Mouse (Mus musculus) Patski (cell line): ENCODE measurements at regions not wholly inside any gene's neighbourhood (a gene's known extent, or its start where the extent isn't known, plus 50 kb on each side); places are given as distances from the start of the nearest gene placed in this dataset.

Experiments used
- ATAC-seq: fragments of 100-300 bp; one replicate; pipeline ENCODE4 v1.8.0; 2021
- CTCF ChIA-PET: fragments of 350-600 bp; sonication (Branson Sonifier 250); formaldehyde crosslinking; loops from one replicate; lab custom pipeline; 2022; ENCODE audit warnings: inconsistent platforms; lab: Charles Lee
- POLR2A ChIA-PET: fragments of 350-600 bp; sonication (Branson Sonifier 250); formaldehyde crosslinking; loops from one replicate; lab custom pipeline; 2022; ENCODE audit warnings: antibody characterized with exemption, inconsistent platforms; lab: Charles Lee
- DNase-seq: peaks from one replicate; pipeline ENCODE4 v3.0.0-alpha.2; 2011; ENCODE audit warnings: low read depth, low spot score
- H3K27me3 ChIP-seq: fragments of 371-371 bp; one replicate; pipeline ENCODE4 v1.5.1; 2021
- CTCF ChIP-seq: fragments of 100-300 bp; IDR thresholded peaks from one replicate; pipeline ENCODE4 v1.5.1; 2021
- in situ Hi-C: fragments of 300-500 bp; cut with MboI; formaldehyde crosslinking; loops from 3 replicates; pipeline ENCODE4 v1.11.1; 2018; ENCODE audit warnings: low pct_unique_long_range_greater_than_20kb, mixed read lengths

DNA sequence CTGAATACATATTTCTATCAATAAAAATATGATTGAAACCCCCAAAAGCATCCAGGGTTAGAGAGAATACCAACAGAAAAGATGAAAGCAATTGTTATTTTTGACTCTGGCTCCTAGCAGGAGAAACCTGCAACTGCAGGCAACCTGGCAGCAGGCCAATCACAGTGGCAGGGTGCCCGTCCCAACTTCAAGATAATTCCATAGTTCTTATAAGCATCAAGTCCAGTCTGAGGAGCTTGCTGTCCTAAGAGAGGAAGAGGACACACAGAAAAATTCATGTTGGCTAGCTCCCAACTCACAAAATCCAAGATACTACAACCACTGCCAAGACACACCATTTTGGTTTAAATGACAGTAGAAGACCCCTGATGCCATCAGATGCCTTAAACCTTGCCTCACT, 654.9 kb upstream of the B3galt2 start:
- in situ Hi-C loops: no loop called here
- TF ChIP-seq CTCF: no peak
- ChIA-PET CTCF (interaction anchor here (0.9 kb wide), 1 partner anchor 12 kb away, joined by 3 read pairs; no protein-coding TSS in a partner anchor), POLR2A (interaction anchor here (0.6 kb wide), 1 partner anchor 567 kb away, joined by 3 read pairs; no protein-coding TSS in a partner anchor)
- no peak for DNase-seq
- H3K27me3 ChIP-seq: no peaks in the 10 kb centered on the region
- ATAC-seq: no peak

DNA sequence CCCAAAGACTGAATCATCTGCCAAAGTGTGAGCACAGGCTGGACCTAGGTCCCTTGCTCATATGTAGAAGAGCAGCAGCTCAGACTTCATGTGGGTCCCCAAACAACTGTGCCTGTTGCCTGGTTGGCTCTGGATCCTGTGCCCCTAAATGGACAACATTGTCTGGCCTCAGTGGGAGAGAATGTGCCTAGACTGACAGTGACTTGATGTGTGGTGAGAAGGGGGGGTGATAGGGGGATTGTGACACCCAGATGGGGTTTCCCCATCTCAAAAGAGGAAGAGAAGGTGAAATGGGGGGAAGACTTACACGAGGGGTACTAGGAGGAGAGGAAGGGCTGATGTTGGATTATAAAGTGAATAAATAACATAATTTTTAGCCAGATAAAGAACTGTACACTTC, 640.2 kb upstream of the B3galt2 start:
- ChIA-PET CTCF (no interaction called here), POLR2A (no interaction called here)
- no peak for TF ChIP-seq CTCF
- ATAC-seq (no peak), DNase-seq (no peak)
- H3K27me3 ChIP-seq: no peaks in the 10 kb centered on the region
- in situ Hi-C loops: no loop called here

DNA sequence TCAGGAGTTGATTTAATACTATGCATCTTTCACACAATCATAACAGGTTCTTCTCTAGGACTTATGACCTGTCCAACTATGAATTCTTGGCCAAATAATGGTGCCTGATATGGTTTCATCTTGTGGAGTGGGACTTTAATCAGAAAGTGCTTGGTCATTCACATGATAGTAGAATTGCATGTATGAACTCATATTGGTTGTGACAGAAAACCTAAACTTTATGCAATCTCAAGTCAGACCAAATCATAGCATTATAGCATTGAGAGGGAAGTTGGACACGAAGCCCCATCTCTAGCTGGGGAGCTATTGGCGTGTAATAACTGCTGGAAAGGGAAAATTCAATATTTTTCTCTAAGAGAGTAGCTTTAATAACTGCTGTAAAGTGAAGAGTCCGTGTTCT, 639.4 kb upstream of the B3galt2 start:
- no peaks in the 10 kb centered on the region for H3K27me3 ChIP-seq
- DNase-seq: no peak
- TF ChIP-seq CTCF: no peak
- ChIA-PET POLR2A (no interaction called here), CTCF (no interaction called here)
- no peak for ATAC-seq
- in situ Hi-C loops: no loop called here

DNA sequence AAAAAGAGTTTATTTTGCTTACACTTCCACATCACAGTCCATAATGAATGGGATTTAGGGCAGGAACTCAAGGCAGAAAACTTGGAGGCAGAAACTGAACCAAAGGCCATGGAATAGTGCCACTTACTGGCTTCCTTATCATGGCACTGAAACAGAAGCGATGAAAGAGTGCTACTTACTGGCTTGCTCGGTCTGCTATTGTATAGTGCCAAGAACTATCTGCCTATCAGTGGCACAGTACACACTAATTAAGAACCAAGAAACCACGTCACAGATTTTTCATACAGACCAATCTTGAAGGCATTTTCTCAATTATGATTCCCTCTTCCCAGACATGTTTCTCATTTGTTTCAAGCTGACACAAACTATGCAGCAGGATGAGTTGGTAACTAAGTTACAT, 634.4 kb upstream of the B3galt2 start:
- DNase-seq (no peak), ATAC-seq (no peak)
- TF ChIP-seq CTCF: no peak
- ChIA-PET CTCF (no interaction called here), POLR2A (no interaction called here)
- in situ Hi-C loops: no loop called here
- H3K27me3 ChIP-seq: no peaks in the 10 kb centered on the region

DNA sequence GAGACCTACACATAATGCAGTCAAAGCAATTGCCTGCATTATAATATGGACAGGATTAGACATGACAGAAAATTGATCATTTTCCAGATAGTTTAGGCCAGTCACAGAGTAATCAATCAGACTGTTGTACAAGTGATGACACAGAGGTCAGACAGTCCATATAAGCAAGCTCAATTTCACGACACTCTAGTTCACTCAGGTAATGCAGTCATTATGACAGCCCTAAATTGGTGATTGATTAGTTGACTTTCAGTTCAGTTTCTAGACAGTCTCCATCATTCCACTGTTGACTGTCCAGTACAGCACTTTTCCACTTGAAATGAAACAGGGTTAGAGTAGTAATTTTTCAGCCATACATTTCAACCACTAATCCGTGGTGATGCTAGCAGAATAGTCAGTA, 620.5 kb upstream of the B3galt2 start:
- CTCF ChIA-PET: no interaction called here
- DNase-seq (no peak), ATAC-seq (no peak)
- in situ Hi-C loops: no loop called here
- H3K27me3 ChIP-seq: peaks cover 2% of the 10 kb centered on the region
- POLR2A ChIA-PET: no interaction called here
- TF ChIP-seq CTCF: no peak

DNA sequence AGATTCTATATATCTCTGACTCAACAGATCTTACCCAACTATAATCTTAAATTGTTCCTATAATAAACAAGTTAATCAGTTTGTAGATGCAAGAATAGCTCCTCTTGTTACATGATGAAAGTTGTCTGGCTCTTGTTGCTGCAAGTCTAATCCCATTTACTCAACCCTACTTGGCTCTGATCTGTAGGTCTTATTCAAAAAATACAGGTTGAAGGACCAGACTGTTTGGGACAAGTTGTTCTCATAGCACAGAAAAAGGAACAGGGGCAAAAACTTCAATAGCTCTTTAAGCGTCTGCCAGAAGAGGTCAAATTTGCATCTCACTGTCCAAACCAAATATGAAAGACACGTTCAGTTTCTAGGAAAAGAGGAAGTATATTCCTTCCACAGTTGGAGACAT, 587.3 kb upstream of the B3galt2 start:
- DNase-seq (no peak), ATAC-seq (no peak)
- H3K27me3 ChIP-seq: no peaks in the 10 kb centered on the region
- CTCF ChIA-PET: interaction anchor here (0.7 kb wide), 1 partner anchor 320 kb away, joined by 3 read pairs; no protein-coding TSS in a partner anchor
- in situ Hi-C loops: no loop called here
- TF ChIP-seq CTCF: no peak
- POLR2A ChIA-PET: no interaction called here

DNA sequence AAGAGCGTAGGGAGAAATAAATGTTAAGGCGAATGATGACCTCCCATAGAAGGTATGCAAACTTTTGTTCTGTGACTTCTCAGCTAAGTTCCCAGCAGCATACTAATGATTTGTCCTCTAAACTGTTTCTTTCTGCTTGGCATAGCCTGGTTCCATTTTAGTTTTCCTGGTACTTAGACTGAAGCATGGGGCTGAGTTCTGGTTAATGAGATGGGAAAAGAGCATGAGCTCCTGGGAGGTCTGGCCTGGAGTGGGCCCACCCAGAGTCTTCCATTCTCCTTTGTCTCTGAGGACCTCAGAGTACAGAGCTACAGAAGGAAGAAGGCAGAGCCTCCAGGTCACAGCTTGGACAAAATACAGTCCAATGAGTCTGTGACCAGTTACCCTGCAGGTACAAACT, 586.9 kb upstream of the B3galt2 start:
- CTCF ChIA-PET: interaction anchor here (0.7 kb wide), 1 partner anchor 320 kb away, joined by 3 read pairs; no protein-coding TSS in a partner anchor
- TF ChIP-seq CTCF: no peak
- in situ Hi-C loops: no loop called here
- H3K27me3 ChIP-seq: no peaks in the 10 kb centered on the region
- no peak for DNase-seq
- POLR2A ChIA-PET: no interaction called here
- ATAC-seq: no peak

DNA sequence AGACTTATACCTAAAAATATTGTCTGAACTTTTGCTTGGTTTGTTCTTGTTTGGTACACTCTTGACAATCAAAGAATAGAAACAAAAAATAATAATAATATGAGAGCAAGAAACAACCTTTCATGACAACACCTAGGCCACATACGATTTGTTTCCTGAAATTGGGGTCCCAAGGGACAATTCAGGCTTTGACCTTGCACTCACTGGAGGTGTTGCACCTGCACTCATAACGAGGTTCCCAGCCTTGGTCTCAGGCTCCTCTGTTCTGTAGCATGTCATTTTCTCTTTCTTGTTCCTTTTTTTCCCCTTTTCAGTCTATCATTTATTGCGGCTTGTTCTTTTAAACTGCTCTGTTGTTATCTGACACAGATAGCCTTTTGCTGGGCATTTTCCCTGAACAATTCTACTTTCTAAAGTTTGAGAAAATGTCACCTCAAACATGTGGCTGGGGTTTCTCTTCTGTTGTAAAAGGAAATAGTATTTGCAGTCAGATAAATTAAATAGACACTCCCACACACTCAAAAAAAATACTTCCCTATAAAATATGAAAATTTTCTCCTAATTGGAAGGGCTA, 585.9 kb upstream of the B3galt2 start:
- no peaks in the 10 kb centered on the region for H3K27me3 ChIP-seq
- ATAC-seq (no peak), DNase-seq (no peak)
- CTCF ChIA-PET: no interaction called here
- POLR2A ChIA-PET: no interaction called here
- no peak for TF ChIP-seq CTCF
- in situ Hi-C loops: no loop called here

DNA sequence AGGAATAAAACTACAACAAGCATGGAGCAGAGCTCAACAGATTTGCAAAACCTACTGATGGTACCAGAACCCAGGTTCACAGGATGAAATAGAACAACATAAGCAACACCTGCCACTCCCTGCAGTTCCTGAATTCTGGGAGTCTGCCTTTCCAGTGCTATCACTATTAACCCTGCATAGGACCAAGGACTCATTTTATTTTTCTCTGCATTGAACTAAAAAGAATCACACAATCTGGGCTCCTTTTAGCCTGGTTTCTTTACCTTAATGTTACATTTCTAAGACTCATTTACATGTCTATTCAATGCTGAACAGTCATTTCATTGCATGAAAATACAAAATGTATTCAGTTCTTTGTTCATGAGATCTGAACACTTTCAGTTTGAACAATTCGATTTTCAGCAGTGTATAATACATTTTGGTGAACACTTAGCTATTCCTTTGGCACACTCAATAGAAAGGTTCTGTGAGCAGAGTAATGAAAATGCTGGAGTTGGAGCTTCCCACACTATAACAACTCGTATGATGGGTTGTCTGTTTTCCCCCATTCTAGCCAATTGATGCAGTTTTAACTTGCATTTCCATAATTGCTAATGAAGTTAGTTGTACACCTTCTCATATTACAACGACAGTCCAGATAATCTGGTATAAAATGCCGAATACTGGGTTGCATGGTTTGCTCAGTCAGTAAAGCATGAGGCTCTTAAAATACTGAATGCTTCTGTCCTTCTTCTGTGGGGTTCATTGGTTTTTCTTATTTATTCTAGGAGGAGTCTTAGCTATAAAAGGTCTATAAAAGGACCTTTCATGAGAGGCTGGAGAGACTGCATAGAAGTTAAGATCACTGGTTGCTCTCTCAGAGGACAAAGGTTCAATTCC, 579.5 kb upstream of the B3galt2 start:
- no peak for DNase-seq
- CTCF ChIA-PET: no interaction called here
- no peak for TF ChIP-seq CTCF
- in situ Hi-C loops: no loop called here
- ATAC-seq: no peak
- POLR2A ChIA-PET: no interaction called here
- H3K27me3 ChIP-seq: no peaks in the 10 kb centered on the region

DNA sequence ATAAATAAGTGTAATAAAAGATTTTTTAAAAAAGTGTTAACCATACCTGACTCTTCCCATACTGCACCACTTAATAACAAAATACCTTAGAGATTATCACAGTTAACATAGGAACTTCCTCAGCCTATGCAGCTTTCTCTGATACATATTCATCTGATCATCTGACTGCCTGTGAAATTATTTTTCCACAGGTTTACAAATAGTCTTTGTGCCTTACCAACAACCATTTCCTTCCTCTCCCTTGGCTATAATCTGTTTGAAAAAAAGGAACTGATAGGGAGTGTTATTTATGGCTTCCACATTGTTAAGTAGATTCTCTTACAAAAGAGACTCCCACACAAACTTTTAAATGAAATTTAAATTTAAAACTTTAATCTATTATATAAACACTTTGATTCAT, 575.0 kb upstream of the B3galt2 start:
- ChIA-PET POLR2A (no interaction called here), CTCF (no interaction called here)
- ATAC-seq (no peak), DNase-seq (no peak)
- no peak for TF ChIP-seq CTCF
- in situ Hi-C loops: no loop called here
- no peaks in the 10 kb centered on the region for H3K27me3 ChIP-seq

DNA sequence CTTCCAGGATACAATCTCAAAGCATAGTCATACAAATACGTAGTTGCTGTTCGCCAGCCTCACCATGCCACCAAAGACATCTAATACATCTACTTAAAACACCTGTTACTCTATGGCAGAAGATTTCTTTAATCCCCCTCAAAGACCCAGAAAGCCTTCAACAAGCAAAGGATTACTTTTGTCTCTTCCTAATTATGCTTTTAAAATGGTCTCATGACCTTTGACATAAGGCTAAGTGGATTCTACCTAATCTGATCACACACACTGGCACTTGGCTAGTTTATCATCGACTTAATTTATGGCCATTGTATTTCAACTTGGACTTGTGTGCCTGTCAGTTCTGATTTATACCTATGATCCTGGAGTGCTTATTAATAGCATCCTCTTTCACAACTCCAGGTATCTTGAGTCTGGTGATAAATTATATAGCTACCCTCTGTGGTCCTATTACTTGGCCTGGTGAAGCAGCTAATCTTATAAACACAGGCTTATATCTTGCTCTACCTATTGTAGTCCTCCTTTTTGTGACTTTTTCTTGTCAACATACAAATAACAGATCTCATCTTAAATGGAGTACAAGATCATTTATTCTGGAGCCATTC, 568.6 kb upstream of the B3galt2 start:
- ATAC-seq (no peak), DNase-seq (no peak)
- no peaks in the 10 kb centered on the region for H3K27me3 ChIP-seq
- CTCF ChIA-PET: interaction anchor here (0.9 kb wide), 1 partner anchor 10 kb away, joined by 3 read pairs; no protein-coding TSS in a partner anchor
- no peak for TF ChIP-seq CTCF
- POLR2A ChIA-PET: no interaction called here
- in situ Hi-C loops: no loop called here
